Mouse (Mus musculus) heart, embryonic 13.5 days (tissue): ENCODE data around the gene Atp1b3. TPM values are rescaled to one million over a fixed set of nuclear protein-coding genes. Genes with fewer than 3 reads are reported as not detected.
"Not testable (repeated sequence)": the region's sequence is repeated elsewhere in the genome, so short reads cannot be mapped to it uniquely, and the experiment has no call there.

Experiments used
- ATAC-seq: fragments of 200-750 bp; cut with Nextera tagmentation; 2 replicates; pipeline ENCODE4 v1.8.0; 2017; ENCODE audit warnings: moderate TSS enrichment; ENCODE audit not compliant: insufficient number of reproducible peaks, low FRiP score, low TSS enrichment; ENCODE audit errors: extremely low read depth
- H3K27ac ChIP-seq: fragments of 300-500 bp; sonication (generic); replicated peaks from 2 replicates; pipeline ENCODE4 v1.5.1; 2015; ENCODE audit warnings: moderate library complexity, mild to moderate bottlenecking, inconsistent platforms
- H3K27me3 ChIP-seq: fragments of 300-500 bp; sonication (generic); replicated peaks from 2 replicates; pipeline ENCODE4 v1.6.1; 2015; ENCODE audit warnings: mild to moderate bottlenecking, inconsistent platforms
- H3K36me3 ChIP-seq: fragments of 300-500 bp; sonication (generic); 2 replicates; pipeline ENCODE4 v1.6.1; 2015; ENCODE audit warnings: mild to moderate bottlenecking, inconsistent platforms
- H3K4me1 ChIP-seq: fragments of 300-500 bp; sonication (generic); 2 replicates; pipeline ENCODE4 v1.6.1; 2015; ENCODE audit warnings: inconsistent platforms
- H3K4me2 ChIP-seq: fragments of 300-500 bp; sonication (generic); 2 replicates; pipeline ENCODE4 v1.6.1; 2015; ENCODE audit warnings: inconsistent platforms, mild to moderate bottlenecking, moderate library complexity
- H3K4me3 ChIP-seq: fragments of 300-500 bp; sonication (generic); 2 replicates; pipeline ENCODE4 v1.5.1; 2015; ENCODE audit warnings: moderate library complexity, mild to moderate bottlenecking, inconsistent platforms
- H3K9ac ChIP-seq: fragments of 300-500 bp; sonication (generic); 2 replicates; pipeline ENCODE4 v1.6.1; 2015; ENCODE audit warnings: inconsistent platforms, mild to moderate bottlenecking, moderate library complexity
- H3K9me3 ChIP-seq: fragments of 300-500 bp; sonication (generic); 2 replicates; pipeline ENCODE4 v1.6.1; 2016; ENCODE audit warnings: inconsistent platforms
- WGBS: fragments of 180-500 bp; shearing (Covaris S2); methylation state at CpG from one replicate; pipeline ENCODE4 v1.1.7; 2015; ENCODE audit warnings: mixed read lengths; 5-methylcytosine and 5-hydroxymethylcytosine counted together
- polyA plus RNA-seq: library from polyadenylated mRNA; unstranded; fragments of >200 nt; fragmentation: Nextera tagmentation; extraction: Ambion mirVana; gene quantifications from 2 replicates; pipeline ENCODE4 v1.2.1, GENCODE M21; 2015

The Atp1b3 gene
- polyA plus RNA-seq: 130 and 141 TPM in 2 replicates

DNA sequence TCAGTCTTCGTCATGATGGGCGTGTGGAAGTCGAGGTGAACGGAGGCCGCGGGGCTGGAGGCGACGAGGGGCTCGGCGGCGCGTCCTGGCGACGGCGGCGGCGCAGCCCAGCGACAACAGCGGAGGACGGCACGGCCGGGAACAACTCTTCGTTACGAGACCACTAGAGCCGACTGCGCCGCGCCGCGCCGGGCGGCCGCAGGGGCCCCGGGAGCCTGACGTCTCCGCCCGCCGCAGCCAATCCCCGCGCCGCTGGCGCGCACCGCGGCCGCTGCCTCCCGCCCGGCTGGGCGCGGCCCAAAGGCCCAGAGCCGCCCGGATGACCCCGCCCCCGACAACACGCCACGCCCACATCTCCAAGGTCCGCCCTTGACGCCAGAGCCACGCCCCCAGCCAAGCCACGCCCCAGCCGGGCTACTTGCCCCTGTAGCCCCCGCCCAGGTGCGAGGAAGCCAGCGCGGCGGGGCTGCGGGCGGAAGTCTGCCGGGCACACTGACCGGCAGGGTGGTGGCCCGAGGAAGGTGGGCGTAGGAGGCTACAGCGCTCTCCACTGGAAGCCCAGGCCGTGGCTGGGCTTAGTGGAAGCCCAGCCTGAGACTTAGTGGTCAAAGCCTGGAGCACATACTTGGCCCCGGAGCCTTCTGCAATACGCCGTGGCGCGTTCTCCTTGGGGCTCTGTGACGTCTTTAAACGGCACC is at the start of gene Atp1b3:
TSS of gene Atp1b3 (minus strand) at position 302 of the 698 bp plus-strand sequence.
- ATAC-seq: peak; percentile 99
- H3K36me3 ChIP-seq: peaks cover 4% of the 10 kb centered on the region
- peak within 1 kb of the TSS; percentile 95 for H3K9ac ChIP-seq
- no peaks in the 10 kb centered on the region for H3K27me3 ChIP-seq
- peak within 1 kb of the TSS; percentile 93 for H3K27ac ChIP-seq
- under 1% methylated on average over 80 of the region's 81 CpGs for WGBS
- H3K4me3 ChIP-seq: peak within 1 kb of the TSS; percentile 90
- H3K4me2 ChIP-seq: peak within 1 kb of the TSS; percentile 75
- no peaks in the 10 kb centered on the region for H3K9me3 ChIP-seq
- H3K4me1 ChIP-seq: peaks cover 27% of the 10 kb centered on the region

DNA sequence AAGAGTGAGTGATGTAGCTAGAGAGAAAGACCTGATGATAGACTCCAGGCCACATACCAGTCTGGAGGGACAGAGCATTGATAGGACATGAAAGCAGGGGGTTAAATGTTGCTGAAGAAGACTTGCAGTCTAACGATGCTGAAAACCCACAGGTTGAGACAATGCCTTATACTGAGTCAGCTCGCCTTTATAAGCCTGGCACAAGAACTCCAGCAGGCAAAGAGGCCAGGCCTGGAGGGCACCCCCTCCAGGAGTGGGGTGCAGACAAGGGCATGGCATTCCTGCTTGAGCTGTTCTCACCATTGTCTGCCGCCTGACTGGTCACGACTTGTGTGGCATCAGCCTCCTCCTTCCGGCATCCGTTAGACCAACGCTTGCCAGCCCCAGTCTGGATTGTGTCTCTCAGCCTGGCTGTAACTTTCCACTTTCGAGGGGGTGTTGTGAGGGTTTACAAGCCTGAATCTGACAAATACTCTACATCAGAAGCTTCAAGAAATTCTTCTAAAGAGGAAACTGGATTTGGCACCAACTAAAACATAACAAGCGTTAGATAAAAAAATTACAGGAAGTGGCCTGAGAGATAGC is 48.7 kb upstream of the Atp1b3 start:
- Histone ChIP-seq H3K36me3 (no peaks in the 10 kb centered on the region), H3K27ac (peak overlapping the region; percentile 58; the same call in 1 of the 2 replicates), H3K9ac (0 out of 2 replicates have a peak overlapping the region, but pooled peaks have one; percentile 44), H3K9me3 (no peaks in the 10 kb centered on the region), H3K4me3 (no peak overlapping the region), H3K27me3 (no peaks in the 10 kb centered on the region), H3K4me1 (peaks cover 14% of the 10 kb centered on the region), H3K4me2 (no peak overlapping the region)
- 48% methylated on average over 9 of the region's 9 CpGs for WGBS
- ATAC-seq: no peak

DNA sequence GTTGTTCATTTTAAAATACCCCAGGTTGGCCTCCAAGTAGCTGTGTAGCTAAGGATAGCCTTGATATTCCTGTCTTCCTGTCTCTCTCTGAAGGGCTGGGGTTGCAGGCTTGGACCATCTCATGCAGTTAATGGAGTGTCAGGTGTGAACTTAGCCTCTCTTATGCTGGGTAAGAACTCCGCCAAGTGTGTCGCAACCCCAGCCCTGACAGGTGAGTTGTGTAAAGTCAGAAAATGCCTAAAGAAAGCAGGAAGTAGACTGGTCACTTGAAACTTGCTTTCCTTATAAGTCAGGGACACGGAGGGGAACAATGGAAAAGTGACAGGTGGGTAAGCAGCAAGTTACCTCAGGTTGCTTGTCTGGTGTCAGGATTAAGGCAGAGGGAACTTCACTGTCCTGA is 40.1 kb upstream of the Atp1b3 start:
- peaks cover 8% of the 10 kb centered on the region for H3K4me1 ChIP-seq
- H3K9me3 ChIP-seq: no peaks in the 10 kb centered on the region
- ATAC-seq: no peak
- 88% methylated on average over 3 of the region's 3 CpGs for WGBS
- H3K36me3 ChIP-seq: no peaks in the 10 kb centered on the region
- no peak overlapping the region for H3K4me3 ChIP-seq
- H3K27me3 ChIP-seq: no peaks in the 10 kb centered on the region
- no peak overlapping the region for H3K4me2 ChIP-seq
- no peak overlapping the region for H3K27ac ChIP-seq
- H3K9ac ChIP-seq: no peak overlapping the region

DNA sequence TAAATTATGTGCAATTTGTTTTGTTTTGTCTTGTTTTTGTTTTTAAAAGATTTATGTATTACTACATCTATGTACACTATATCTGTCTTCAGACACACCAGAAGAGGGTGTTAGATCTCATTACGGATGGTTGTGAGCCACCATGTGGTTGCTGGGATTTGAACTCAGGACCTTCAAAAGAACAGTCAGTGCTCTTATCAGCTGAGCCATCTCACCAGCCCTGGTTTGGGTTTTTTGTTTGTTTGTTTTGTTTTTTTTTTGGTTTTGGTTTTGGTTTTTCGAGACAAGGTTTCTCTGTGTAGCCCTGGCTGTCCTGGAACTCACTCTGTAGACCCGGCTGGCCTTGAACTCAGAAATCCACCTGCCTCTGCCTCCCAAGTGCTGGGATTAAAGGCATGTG is 35.7 kb upstream of the Atp1b3 start:
- WGBS: 85% methylated on average over 3 of the region's 3 CpGs
- Histone ChIP-seq H3K4me1 (peaks cover 31% of the 10 kb centered on the region), H3K27ac (peak overlapping the region; percentile 86; the same call in 1 of the 2 replicates)
- H3K9ac ChIP-seq, H3K27me3 ChIP-seq, H3K36me3 ChIP-seq, H3K9me3 ChIP-seq, ATAC-seq, H3K4me2 ChIP-seq, H3K4me3 ChIP-seq: not testable (repeated sequence)

DNA sequence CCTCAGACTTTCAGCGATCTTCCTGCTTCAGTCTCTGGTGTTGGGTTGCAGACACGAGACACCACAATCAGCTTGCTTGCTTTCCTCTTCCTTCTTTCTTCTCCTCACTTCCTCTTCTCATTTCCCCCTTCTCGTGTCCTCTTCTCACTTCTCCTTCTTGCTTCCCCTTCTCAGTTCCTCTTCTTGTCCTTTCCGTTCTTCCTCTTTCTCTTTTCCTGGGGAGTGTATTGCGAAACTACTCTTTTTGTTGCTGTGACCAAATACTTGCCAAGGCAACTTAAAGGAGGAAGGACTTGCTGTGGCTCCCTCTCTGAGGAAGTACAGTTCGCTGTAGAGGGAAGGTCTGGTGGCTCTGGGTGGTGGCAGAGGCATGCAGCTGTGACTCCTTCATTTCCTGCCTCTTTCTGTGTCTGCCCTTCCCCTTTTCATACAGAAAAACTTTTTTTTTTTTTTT is 35.2 kb upstream of the Atp1b3 start:
- Histone ChIP-seq H3K4me1 (peaks cover 34% of the 10 kb centered on the region), H3K4me2 (no peak overlapping the region), H3K36me3 (no peaks in the 10 kb centered on the region), H3K27ac (peak overlapping the region; percentile 86), H3K27me3 (no peaks in the 10 kb centered on the region), H3K9me3 (no peaks in the 10 kb centered on the region), H3K9ac (0 out of 2 replicates have a peak overlapping the region, but pooled peaks have one; percentile 19), H3K4me3 (no peak overlapping the region)
- ATAC-seq: no peak
- WGBS: 60% methylated on average over 6 of the region's 6 CpGs

DNA sequence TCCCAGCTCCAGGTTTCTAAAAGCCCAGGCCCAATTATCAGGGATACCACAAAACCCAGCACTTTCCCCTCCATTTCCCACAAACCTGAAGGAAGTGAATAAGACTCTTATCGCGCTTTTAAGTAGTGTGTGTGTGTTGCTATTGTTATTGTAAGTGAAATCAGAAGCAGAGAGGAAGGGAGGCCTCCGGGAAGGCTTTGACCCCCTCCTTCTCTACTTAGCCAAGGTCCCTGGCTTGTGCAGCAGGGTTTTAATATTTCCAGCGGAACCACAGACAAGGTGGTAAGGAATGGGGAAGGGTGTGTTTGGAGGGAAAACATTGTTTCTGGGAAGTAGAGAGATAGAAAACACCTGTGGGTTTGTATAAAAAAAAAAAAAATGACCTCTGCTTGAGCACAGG is 34.4 kb upstream of the Atp1b3 start:
- no peaks in the 10 kb centered on the region for H3K9me3 ChIP-seq
- ATAC-seq: 0 out of 2 replicates have a peak, but pooled peaks have one; percentile 26
- no peaks in the 10 kb centered on the region for H3K36me3 ChIP-seq
- peaks cover 38% of the 10 kb centered on the region for H3K4me1 ChIP-seq
- H3K27ac ChIP-seq: peak overlapping the region; percentile 86
- 27% methylated on average over 4 of the region's 4 CpGs for WGBS
- no peaks in the 10 kb centered on the region for H3K27me3 ChIP-seq
- no peak overlapping the region for H3K9ac ChIP-seq
- no peak overlapping the region for H3K4me2 ChIP-seq
- no peak overlapping the region for H3K4me3 ChIP-seq

DNA sequence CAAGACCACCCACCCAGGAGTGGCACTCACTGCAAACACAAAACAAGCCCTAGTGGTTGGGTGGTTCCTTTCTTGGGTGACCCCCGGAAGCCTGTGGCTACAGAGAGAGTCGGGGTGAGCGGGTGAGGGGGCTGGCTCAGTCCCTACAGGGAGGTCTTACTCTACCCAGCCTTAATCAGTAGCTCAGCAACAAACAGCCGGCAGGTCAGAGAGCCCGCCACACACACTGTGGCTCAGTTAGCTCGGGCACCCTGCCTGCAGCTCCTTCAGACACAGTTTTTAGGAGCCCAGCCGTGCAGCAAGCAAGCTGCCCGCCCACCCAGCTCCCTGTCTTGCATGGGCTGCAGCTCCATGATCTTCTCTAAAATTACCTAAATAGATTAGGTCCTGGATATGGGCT is 33.9 kb upstream of the Atp1b3 start:
- no peak overlapping the region for H3K4me2 ChIP-seq
- 42% methylated on average over 8 of the region's 8 CpGs for WGBS
- no peaks in the 10 kb centered on the region for H3K27me3 ChIP-seq
- H3K4me1 ChIP-seq: peaks cover 42% of the 10 kb centered on the region
- ATAC-seq: no peak
- no peak overlapping the region for H3K9ac ChIP-seq
- H3K27ac ChIP-seq: peak overlapping the region; percentile 86
- H3K4me3 ChIP-seq: no peak overlapping the region
- H3K36me3 ChIP-seq: no peaks in the 10 kb centered on the region
- no peaks in the 10 kb centered on the region for H3K9me3 ChIP-seq

DNA sequence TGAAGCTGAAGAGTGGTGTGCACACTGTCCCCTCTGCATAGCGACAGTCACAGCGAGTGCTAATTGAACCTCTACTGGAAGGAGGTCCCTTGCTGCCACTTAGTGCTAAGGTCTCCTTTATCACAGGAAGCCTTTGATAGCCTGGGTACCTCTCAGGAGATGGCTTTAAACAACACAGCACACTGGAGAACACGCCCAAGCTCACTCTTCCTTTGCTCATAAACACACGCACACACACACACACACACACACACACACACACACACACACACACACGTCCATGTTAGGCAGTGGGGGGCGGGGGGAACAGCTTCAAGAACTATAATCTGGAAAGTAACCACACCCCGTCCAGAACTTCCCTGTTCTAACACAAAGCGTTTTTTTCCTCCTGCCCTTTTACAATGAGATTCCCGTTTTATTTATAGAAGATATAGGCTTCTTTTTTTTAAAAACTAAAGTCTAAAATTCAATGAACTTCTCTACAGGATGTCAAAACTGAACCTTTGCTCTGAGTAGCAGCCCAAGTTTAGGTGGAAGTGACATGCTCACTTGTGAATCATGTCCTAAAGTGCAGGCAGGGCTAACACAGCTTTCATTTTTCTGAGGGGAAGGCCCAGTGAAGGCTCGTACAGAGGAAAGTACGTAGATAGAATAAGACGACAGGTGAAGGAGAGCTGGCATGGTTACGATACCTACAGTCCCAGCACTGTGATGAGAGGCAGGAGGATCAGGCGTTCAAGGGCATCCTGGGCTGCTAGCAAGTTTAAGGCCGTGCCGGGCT is 30.9 kb upstream of the Atp1b3 start:
- Histone ChIP-seq H3K4me1 (peaks cover 41% of the 10 kb centered on the region), H3K9me3 (no peaks in the 10 kb centered on the region), H3K27ac (peak overlapping the region; percentile 43), H3K9ac (no peak overlapping the region), H3K27me3 (no peaks in the 10 kb centered on the region), H3K36me3 (no peaks in the 10 kb centered on the region), H3K4me2 (no peak overlapping the region), H3K4me3 (no peak overlapping the region)
- ATAC-seq: no peak
- 51% methylated on average over 16 of the region's 16 CpGs for WGBS

DNA sequence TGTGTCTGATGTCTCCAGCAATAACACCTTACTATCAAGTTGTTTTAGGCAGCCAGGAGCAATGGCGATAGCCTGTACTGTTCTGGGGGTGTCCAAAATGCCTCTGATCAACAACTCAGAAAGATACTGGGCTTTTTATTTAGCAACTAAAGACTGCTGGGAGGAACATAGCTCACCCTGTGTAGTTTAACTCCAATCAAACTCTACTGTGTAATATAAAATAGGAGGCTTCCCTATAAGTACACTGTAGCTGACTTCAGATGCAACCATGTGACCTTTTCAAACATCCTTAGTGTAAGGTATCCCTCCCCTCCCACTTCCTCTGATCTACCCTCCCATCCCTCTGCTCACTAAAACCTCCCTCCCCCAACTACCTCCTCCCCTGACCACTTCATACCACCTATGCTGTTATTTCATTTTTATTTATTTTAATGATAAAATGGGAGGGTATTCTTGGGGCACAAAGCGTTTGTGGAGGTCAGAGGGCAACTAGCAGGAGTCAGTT is 29.5 kb upstream of the Atp1b3 start:
- ATAC-seq: no peak

DNA sequence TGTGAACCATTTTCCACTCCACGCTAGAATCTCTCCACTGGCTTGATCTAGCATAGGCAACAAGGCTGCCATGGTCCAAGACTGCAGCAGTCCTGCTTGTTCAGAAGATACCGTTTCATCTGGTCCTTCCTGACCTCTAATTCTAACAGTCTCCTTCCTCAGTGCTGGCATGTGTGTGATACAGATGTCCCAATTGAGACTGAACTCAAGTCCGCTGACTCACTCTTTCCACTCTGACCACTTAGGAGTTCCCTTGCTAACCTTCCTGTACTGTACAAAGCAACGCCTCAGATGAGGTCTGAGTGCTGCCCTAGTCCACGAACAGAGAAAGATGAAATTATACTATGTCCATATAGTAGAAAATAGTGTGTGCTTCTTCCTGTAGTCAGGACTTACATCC is 28.9 kb upstream of the Atp1b3 start:
- Histone ChIP-seq H3K27ac (peak overlapping the region; percentile 53; the same call in 1 of the 2 replicates), H3K27me3 (no peaks in the 10 kb centered on the region), H3K4me1 (peaks cover 27% of the 10 kb centered on the region), H3K36me3 (no peaks in the 10 kb centered on the region), H3K9me3 (no peaks in the 10 kb centered on the region), H3K9ac (no peak overlapping the region), H3K4me3 (no peak overlapping the region), H3K4me2 (no peak overlapping the region)
- WGBS: 55% methylated on average over 5 of the region's 5 CpGs
- ATAC-seq: no peak

More for the DNA sequence above, 29.5 kb upstream of the Atp1b3 start:
- Histone ChIP-seq H3K27ac (peak overlapping the region; percentile 53; the same call in 1 of the 2 replicates), H3K4me1 (peaks cover 33% of the 10 kb centered on the region), H3K9me3 (no peaks in the 10 kb centered on the region), H3K4me3 (no peak overlapping the region), H3K36me3 (no peaks in the 10 kb centered on the region), H3K4me2 (no peak overlapping the region), H3K9ac (no peak overlapping the region), H3K27me3 (no peaks in the 10 kb centered on the region)
- 63% methylated on average over 2 of the region's 2 CpGs for WGBS

DNA sequence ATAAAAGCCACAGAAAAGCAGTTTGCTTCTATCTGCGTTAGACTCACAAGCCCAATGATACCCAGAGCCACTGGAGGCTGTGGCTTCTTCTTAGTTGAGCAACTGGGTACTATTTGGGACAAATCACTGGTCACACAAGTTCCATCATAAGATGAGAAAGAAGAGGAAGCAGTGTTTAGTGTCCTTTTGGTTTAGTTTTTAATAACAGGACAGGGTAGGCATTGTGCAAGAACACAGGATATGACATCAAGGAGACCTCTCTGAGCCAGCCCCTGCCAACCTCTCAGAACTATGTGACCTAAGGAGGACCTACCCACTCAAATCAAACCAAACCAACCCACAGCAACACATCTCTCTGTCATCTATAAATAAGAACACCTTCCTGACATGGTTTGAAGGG is 27.7 kb upstream of the Atp1b3 start:
- no peak overlapping the region for H3K4me3 ChIP-seq
- no peaks in the 10 kb centered on the region for H3K27me3 ChIP-seq
- H3K36me3 ChIP-seq: no peaks in the 10 kb centered on the region
- ATAC-seq: no peak
- no peaks in the 10 kb centered on the region for H3K9me3 ChIP-seq
- 81% methylated on average over 1 of the region's 1 CpGs for WGBS
- peaks cover 22% of the 10 kb centered on the region for H3K4me1 ChIP-seq
- no peak overlapping the region for H3K27ac ChIP-seq
- no peak overlapping the region for H3K9ac ChIP-seq
- no peak overlapping the region for H3K4me2 ChIP-seq
